Mouse (Mus musculus) right cerebral cortex, adult 18-20 months (tissue): ENCODE results near the gene Neurl2.

Source experiments
- DNase-seq: peaks from one replicate; pipeline ENCODE4 v3.0.0; 2022; ENCODE audit warnings: mixed read lengths

The Neurl2 gene

GRCm38 (mm10) chr2:164785481-164786387, 47.5 kb downstream of the Neurl2 start, which contains the start of gene Snx21:
Gene Snx21, plus strand, starts transcription at chr2:164785823.
- DNase-seq, result peak; percentile 92

GRCm38 (mm10) chr2:164784869-164785420, 48.3 kb downstream of the Neurl2 start:
- no peak for DNase-seq

- no peak for DNase-seq
These were observed 49.2 kb downstream of the Neurl2 start for GRCm38 (mm10) chr2:164783926-164784581.

GRCm38 (mm10) chr2:164781876-164782275, 51.4 kb downstream of the Neurl2 start:
- DNase-seq, result no peak
